Mouse (Mus musculus) embryonic facial prominence, embryonic 14.5 days (tissue): ENCODE results near the gene Ttll11. TPM values are rescaled to one million over a fixed set of nuclear protein-coding genes. Genes with fewer than 3 reads are reported as not detected.

Experiments used
- ATAC-seq: fragments of 200-750 bp; cut with Nextera tagmentation; 2 replicates; pipeline ENCODE4 v1.8.0; 2017; ENCODE audit warnings: low read depth, moderate number of reproducible peaks, moderate TSS enrichment
- DNase-seq: peaks from one replicate; pipeline ENCODE4 v3.0.0-alpha.2; 2015; ENCODE audit warnings: low spot score
- H3K27ac ChIP-seq: fragments of 300-500 bp; sonication (generic); replicated peaks from 2 replicates; pipeline ENCODE4 v1.5.1; 2014; ENCODE audit warnings: low read depth, mild to moderate bottlenecking, low read length, moderate library complexity
- H3K27me3 ChIP-seq: fragments of 300-500 bp; sonication (generic); replicated peaks from 2 replicates; pipeline ENCODE4 v1.6.1; 2014; ENCODE audit warnings: low read length; ENCODE audit not compliant: control insufficient read depth, insufficient read depth
- H3K36me3 ChIP-seq: fragments of 300-500 bp; sonication (generic); 2 replicates; pipeline ENCODE4 v1.6.1; 2014; ENCODE audit warnings: low read length, mixed read lengths; ENCODE audit not compliant: control insufficient read depth, insufficient read depth
- H3K4me1 ChIP-seq: fragments of 300-500 bp; sonication (generic); 2 replicates; pipeline ENCODE4 v1.6.1; 2014; ENCODE audit warnings: antibody characterized with exemption, low read length; ENCODE audit not compliant: control insufficient read depth, insufficient read depth
- H3K4me2 ChIP-seq: fragments of 300-500 bp; sonication (generic); 2 replicates; pipeline ENCODE4 v1.6.1; 2014; ENCODE audit warnings: low read depth, mild to moderate bottlenecking, low read length, moderate library complexity, mixed read lengths
- H3K4me3 ChIP-seq: fragments of 300-500 bp; sonication (generic); 2 replicates; pipeline ENCODE4 v1.5.1; 2014; ENCODE audit warnings: low read depth, mild to moderate bottlenecking, low read length
- H3K9ac ChIP-seq: fragments of 300-500 bp; sonication (generic); 2 replicates; pipeline ENCODE4 v1.6.1; 2014; ENCODE audit warnings: low read depth, mild to moderate bottlenecking, low read length, moderate library complexity, mixed read lengths
- H3K9me3 ChIP-seq: fragments of 300-500 bp; sonication (generic); 2 replicates; pipeline ENCODE4 v1.6.1; 2016; ENCODE audit warnings: low read length; ENCODE audit not compliant: control insufficient read depth
- WGBS: fragments of 180-500 bp; shearing (Covaris S2); extraction: QIAGEN DNeasy Blood & Tissue Kit; methylation state at CpG from one replicate; pipeline ENCODE4 v1.1.7; 2014; 5-methylcytosine and 5-hydroxymethylcytosine counted together
- polyA plus RNA-seq: library from polyadenylated mRNA; unstranded; fragments of >200 nt; fragmentation: Nextera tagmentation; extraction: Ambion mirVana; gene quantifications from 2 replicates; pipeline ENCODE4 v1.2.1, GENCODE M21; 2014

The Ttll11 gene
- polyA plus RNA-seq, 1 experiment from 2014 or later, result 1.8 TPM

- Histone ChIP-seq H3K9ac (no peak overlapping the region), H3K4me3 (no peak overlapping the region), H3K36me3 (no peaks in the 10 kb centered on the region), H3K4me1 (no peaks in the 10 kb centered on the region), H3K27ac (no peak overlapping the region), H3K9me3 (no peaks in the 10 kb centered on the region), H3K4me2 (no peak overlapping the region), H3K27me3 (no peaks in the 10 kb centered on the region)
- DNase-seq, result no peak
- WGBS, result 34% methylated on average over 6 of the region's 6 CpGs
- ATAC-seq, result no peak
Measured at GRCm38 (mm10) chr2:36002188-36002587, 22.5 kb upstream of the Ttll11 start.

- ATAC-seq (no peak), DNase-seq (no peak)
- no peak overlapping the region for H3K4me2 ChIP-seq
- WGBS, result 38% methylated on average over 1 of the region's 1 CpGs
- no peak overlapping the region for H3K4me3 ChIP-seq
- no peaks in the 10 kb centered on the region for H3K4me1 ChIP-seq
- no peaks in the 10 kb centered on the region for H3K36me3 ChIP-seq
- no peaks in the 10 kb centered on the region; the same call in 1 of the 2 replicates for H3K27me3 ChIP-seq
- no peak overlapping the region for H3K9ac ChIP-seq
- H3K27ac ChIP-seq, result no peak overlapping the region
- H3K9me3 ChIP-seq, result no peaks in the 10 kb centered on the region
Measured at GRCm38 (mm10) chr2:36000390-36000789, 20.7 kb upstream of the Ttll11 start.

DNA sequence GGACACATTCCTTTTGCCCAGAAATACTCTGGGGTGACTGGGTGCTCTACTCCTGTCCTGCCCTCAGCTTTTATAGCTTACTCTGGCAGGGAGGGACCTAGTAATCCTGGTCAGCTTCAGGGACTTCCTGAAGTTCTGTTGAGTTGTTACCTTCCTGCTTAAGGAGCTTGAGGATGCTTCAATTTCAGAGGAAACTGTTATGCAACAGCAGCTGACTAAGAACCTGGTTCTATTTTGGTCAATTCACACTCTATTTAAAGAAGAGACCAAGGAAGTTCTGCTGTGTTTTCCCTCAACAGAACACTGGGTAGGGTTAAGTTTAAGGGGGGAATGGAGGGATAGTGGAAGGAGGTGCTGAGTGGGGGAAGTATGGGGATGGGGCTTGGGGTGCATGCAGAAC, 19.5 kb upstream of the Ttll11 start:
- no peaks in the 10 kb centered on the region; the same call in 1 of the 2 replicates for H3K27me3 ChIP-seq
- no peak overlapping the region for H3K4me3 ChIP-seq
- no peak overlapping the region for H3K4me2 ChIP-seq
- no peaks in the 10 kb centered on the region for H3K9me3 ChIP-seq
- H3K27ac ChIP-seq, result no peak overlapping the region
- H3K9ac ChIP-seq, result no peak overlapping the region
- ATAC-seq, result no peak
- no peak for DNase-seq
- H3K4me1 ChIP-seq, result no peaks in the 10 kb centered on the region
- H3K36me3 ChIP-seq, result no peaks in the 10 kb centered on the region

- 83% methylated on average over 5 of the region's 5 CpGs for WGBS
- ATAC-seq, result no peak
- Histone ChIP-seq H3K27ac (no peak overlapping the region), H3K9ac (no peak overlapping the region), H3K36me3 (no peaks in the 10 kb centered on the region), H3K4me2 (no peak overlapping the region), H3K27me3 (no peaks in the 10 kb centered on the region; the same call in 1 of the 2 replicates), H3K4me1 (no peaks in the 10 kb centered on the region), H3K9me3 (no peaks in the 10 kb centered on the region), H3K4me3 (no peak overlapping the region)
- DNase-seq, result no peak
Measured at GRCm38 (mm10) chr2:35998416-35998815, 18.7 kb upstream of the Ttll11 start.

DNA sequence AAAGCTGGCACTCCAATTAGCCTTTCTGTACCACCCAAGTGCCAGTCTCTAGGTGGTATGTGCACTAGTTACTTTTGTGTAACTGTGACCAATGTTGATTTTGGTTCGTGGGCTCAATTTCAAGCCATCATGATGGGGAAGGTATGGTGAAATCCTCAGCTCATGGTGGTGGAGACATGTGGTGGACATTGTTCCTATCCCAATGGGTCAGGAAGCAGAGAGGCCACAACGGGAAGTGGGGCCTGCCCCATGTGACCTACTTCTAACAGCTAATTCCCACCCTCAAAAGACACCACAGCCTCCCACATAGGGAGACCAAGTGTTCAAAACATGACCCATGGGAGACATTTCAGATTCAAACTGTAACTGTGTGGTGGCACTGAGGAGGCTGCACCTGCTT, 17.0 kb upstream of the Ttll11 start:
- 68% methylated on average over 2 of the region's 2 CpGs for WGBS

GRCm38 (mm10) chr2:35994303-35994702, 14.6 kb upstream of the Ttll11 start:
- H3K9ac ChIP-seq, result no peak overlapping the region
- no peak overlapping the region for H3K4me3 ChIP-seq
- 79% methylated on average over 6 of the region's 6 CpGs for WGBS
- no peaks in the 10 kb centered on the region for H3K9me3 ChIP-seq
- H3K27me3 ChIP-seq, result no peaks in the 10 kb centered on the region; the same call in 1 of the 2 replicates
- no peak overlapping the region for H3K27ac ChIP-seq
- DNase-seq (no peak), ATAC-seq (no peak)
- no peak overlapping the region for H3K4me2 ChIP-seq
- H3K36me3 ChIP-seq, result no peaks in the 10 kb centered on the region
- no peaks in the 10 kb centered on the region for H3K4me1 ChIP-seq

More for the DNA sequence above, 17.0 kb upstream of the Ttll11 start:
- no peak for DNase-seq
- ATAC-seq, result no peak
- Histone ChIP-seq H3K9ac (no peak overlapping the region), H3K4me1 (no peaks in the 10 kb centered on the region), H3K4me3 (no peak overlapping the region), H3K27ac (no peak overlapping the region), H3K9me3 (no peaks in the 10 kb centered on the region), H3K27me3 (no peaks in the 10 kb centered on the region; the same call in 1 of the 2 replicates), H3K36me3 (no peaks in the 10 kb centered on the region), H3K4me2 (no peak overlapping the region)

- WGBS, result 76% methylated on average over 2 of the region's 2 CpGs
- Histone ChIP-seq H3K27ac (no peak overlapping the region), H3K27me3 (no peaks in the 10 kb centered on the region; the same call in 1 of the 2 replicates)
Measured at GRCm38 (mm10) chr2:35993481-35993880, 13.8 kb upstream of the Ttll11 start.

GRCm38 (mm10) chr2:35992259-35992658, 12.5 kb upstream of the Ttll11 start:
- Histone ChIP-seq H3K4me2 (no peak overlapping the region), H3K9me3 (no peaks in the 10 kb centered on the region), H3K36me3 (no peaks in the 10 kb centered on the region), H3K4me1 (no peaks in the 10 kb centered on the region), H3K27ac (no peak overlapping the region), H3K27me3 (no peaks in the 10 kb centered on the region; the same call in 1 of the 2 replicates), H3K4me3 (no peak overlapping the region), H3K9ac (no peak overlapping the region)
- DNase-seq, result no peak
- ATAC-seq, result no peak
- 85% methylated on average over 3 of the region's 3 CpGs for WGBS

More at GRCm38 (mm10) chr2:35993481-35993880, 13.8 kb upstream of the Ttll11 start:
- Histone ChIP-seq H3K4me2 (no peak overlapping the region), H3K9ac (no peak overlapping the region), H3K4me1 (no peaks in the 10 kb centered on the region), H3K4me3 (no peak overlapping the region), H3K36me3 (no peaks in the 10 kb centered on the region), H3K9me3 (no peaks in the 10 kb centered on the region)
- no peak for DNase-seq
- ATAC-seq, result no peak

DNA sequence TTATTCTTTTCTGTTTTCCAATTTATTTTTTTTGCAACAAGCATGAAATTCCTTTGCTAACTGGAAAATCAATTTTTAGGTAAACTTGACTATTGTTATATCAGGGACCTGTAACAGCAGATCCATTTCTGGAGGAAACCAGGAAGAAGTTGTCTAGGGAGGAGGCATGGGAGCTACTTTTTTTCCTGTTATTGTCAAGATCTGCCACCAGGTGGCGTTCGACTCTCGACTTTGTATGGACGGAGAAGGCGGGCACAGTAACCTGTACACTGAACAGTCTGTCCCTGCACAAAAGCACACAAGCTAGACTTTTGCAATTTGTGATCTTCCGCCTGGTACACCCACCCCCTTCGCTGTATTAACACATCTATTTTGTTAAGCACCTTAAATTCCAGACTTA, 4.2 kb upstream of the Ttll11 start:
- ATAC-seq (0 out of 2 replicates have a peak, but pooled peaks have one; percentile 12), DNase-seq (peak; percentile 78)
- H3K9ac ChIP-seq, result no peak overlapping the region

More for the DNA sequence above, 4.2 kb upstream of the Ttll11 start:
- Histone ChIP-seq H3K4me2 (no peak overlapping the region), H3K36me3 (no peaks in the 10 kb centered on the region), H3K27ac (no peak overlapping the region), H3K4me3 (no peak overlapping the region), H3K4me1 (no peaks in the 10 kb centered on the region), H3K9me3 (no peaks in the 10 kb centered on the region), H3K27me3 (no peaks in the 10 kb centered on the region)
- 4% methylated on average over 7 of the region's 7 CpGs for WGBS
